Mouse (Mus musculus): Measurements from ENCODE around the gene Gm13272. TPM values are rescaled to one million over a fixed set of nuclear protein-coding genes. Genes with fewer than 3 reads are reported as not detected.

Gene Gm13272
- polyA plus RNA-seq (2014; fragmentation: Illumina TruSeq; extraction: RNeasy Lipid Tissue Mini Kit (QIAGEN cat#74804)) = not detected

GRCm38 (mm10) chr4:88779550-88779949 lies at the start of gene Gm13272:
Gene Gm13272 (plus strand): TSS chr4:88779850.

GRCm38 (mm10) chr4:88754818-88755340 lies 24.8 kb upstream of the Gm13272 start, which contains the start of gene Gm13271:
Gene Gm13271 (plus strand): TSS chr4:88754868.

GRCm38 (mm10) chr4:88759610-88760268 lies 19.9 kb upstream of the Gm13272 start, which contains the start of gene Gm13283:
Gene Gm13283 (plus strand): TSS chr4:88760119.

GRCm38 (mm10) chr4:88773534-88773933 lies 6.1 kb upstream of the Gm13272 start, which contains the start of gene Gm13290:
Gene Gm13290 (plus strand): TSS chr4:88773834.

GRCm38 (mm10) chr4:88776622-88777021 lies 3.0 kb upstream of the Gm13272 start, which contains the start of gene Gm13289:
Gene Gm13289 (plus strand): TSS chr4:88776922.

GRCm38 (mm10) chr4:88781831-88782230 lies 2.2 kb downstream of the Gm13272 start, which contains the start of gene Ifnz:
Gene Ifnz (plus strand): TSS chr4:88782131.

GRCm38 (mm10) chr4:88785409-88785808 lies 5.8 kb downstream of the Gm13272 start, which contains the start of gene Gm13276:
Gene Gm13276 (plus strand): TSS chr4:88785709.

GRCm38 (mm10) chr4:88788402-88788801 lies 8.8 kb downstream of the Gm13272 start, which contains the start of gene Gm13277:
Gene Gm13277 (plus strand): TSS chr4:88788632.

GRCm38 (mm10) chr4:88791250-88791649 lies 11.6 kb downstream of the Gm13272 start, which contains the start of gene Gm13278:
Gene Gm13278 (plus strand): TSS chr4:88791550.

GRCm38 (mm10) chr4:88793936-88794675 lies 14.5 kb downstream of the Gm13272 start, which contains the start of gene Gm13275:
Gene Gm13275 (plus strand): TSS chr4:88794487.

GRCm38 (mm10) chr4:88797097-88797496 lies 17.4 kb downstream of the Gm13272 start, which contains the start of gene Gm13279:
Gene Gm13279 (plus strand): TSS chr4:88797397.

GRCm38 (mm10) chr4:88799365-88799764 lies 19.7 kb downstream of the Gm13272 start, which contains the start of gene Gm13285:
Gene Gm13285 (plus strand): TSS chr4:88799665.

GRCm38 (mm10) chr4:88802954-88803353 lies 23.3 kb downstream of the Gm13272 start, which contains the start of gene Gm13287:
Gene Gm13287 (plus strand): TSS chr4:88803254.

GRCm38 (mm10) chr4:88805231-88805630 lies 25.6 kb downstream of the Gm13272 start, which contains the start of gene Gm13288:
Gene Gm13288 (plus strand): TSS chr4:88805531.

GRCm38 (mm10) chr4:88815928-88816327 lies 36.3 kb downstream of the Gm13272 start, which contains the start of gene Ifna7:
Gene Ifna7 (plus strand): TSS chr4:88816228.

GRCm38 (mm10) chr4:88819659-88820058 lies 40.0 kb downstream of the Gm13272 start, which contains the start of gene Ifna11:
Gene Ifna11 (plus strand): TSS chr4:88819959.

GRCm38 (mm10) chr4:88827116-88827515 lies 47.5 kb downstream of the Gm13272 start, which contains the start of gene Ifna6:
Gene Ifna6 (plus strand): TSS chr4:88827416.

Other genes with a start within 250 kb of the Gm13272 start
- not detected for gene Ifna15, start 221.6 kb upstream of the Gm13272 start, polyA plus RNA-seq (2014; fragmentation: Illumina TruSeq; extraction: RNeasy Lipid Tissue Mini Kit (QIAGEN cat#74804))
- not detected for gene Ifna14, start 208.1 kb upstream of the Gm13272 start, polyA plus RNA-seq (2014; fragmentation: Illumina TruSeq; extraction: RNeasy Lipid Tissue Mini Kit (QIAGEN cat#74804))
- gene Ifna9, start 187.5 kb upstream of the Gm13272 start, polyA plus RNA-seq (2014; fragmentation: Illumina TruSeq; extraction: RNeasy Lipid Tissue Mini Kit (QIAGEN cat#74804)) = not detected
- gene Ifna12, start 176.5 kb upstream of the Gm13272 start, polyA plus RNA-seq (2014; fragmentation: Illumina TruSeq; extraction: RNeasy Lipid Tissue Mini Kit (QIAGEN cat#74804)) = not detected
- gene C87499, start 145.4 kb upstream of the Gm13272 start, polyA plus RNA-seq (2014; fragmentation: Illumina TruSeq; extraction: RNeasy Lipid Tissue Mini Kit (QIAGEN cat#74804)) = 24.0 TPM
- gene Ifna13, start 135.4 kb upstream of the Gm13272 start, polyA plus RNA-seq (2014; fragmentation: Illumina TruSeq; extraction: RNeasy Lipid Tissue Mini Kit (QIAGEN cat#74804)) = not detected
- not detected for gene Ifna16, start 102.9 kb upstream of the Gm13272 start, polyA plus RNA-seq (2014; fragmentation: Illumina TruSeq; extraction: RNeasy Lipid Tissue Mini Kit (QIAGEN cat#74804))
- not detected for gene Ifna2, start 95.9 kb upstream of the Gm13272 start, polyA plus RNA-seq (2014; fragmentation: Illumina TruSeq; extraction: RNeasy Lipid Tissue Mini Kit (QIAGEN cat#74804))
- gene Ifnab, start 88.5 kb upstream of the Gm13272 start, polyA plus RNA-seq (2014; fragmentation: Illumina TruSeq; extraction: RNeasy Lipid Tissue Mini Kit (QIAGEN cat#74804)) = not detected
- gene Gm26566, start 58.0 kb upstream of the Gm13272 start, polyA plus RNA-seq (2014; fragmentation: Illumina TruSeq; extraction: RNeasy Lipid Tissue Mini Kit (QIAGEN cat#74804)) = not detected
- gene Klhl9, start 57.4 kb upstream of the Gm13272 start, polyA plus RNA-seq (2014; fragmentation: Illumina TruSeq; extraction: RNeasy Lipid Tissue Mini Kit (QIAGEN cat#74804)) = 236 TPM
- gene Gm13271, start 25.0 kb upstream of the Gm13272 start, polyA plus RNA-seq (2014; fragmentation: Illumina TruSeq; extraction: RNeasy Lipid Tissue Mini Kit (QIAGEN cat#74804)) = not detected
- not detected for gene Gm13283, start 19.7 kb upstream of the Gm13272 start, polyA plus RNA-seq (2014; fragmentation: Illumina TruSeq; extraction: RNeasy Lipid Tissue Mini Kit (QIAGEN cat#74804))
- not detected for gene Gm13290, start 6.0 kb upstream of the Gm13272 start, polyA plus RNA-seq (2014; fragmentation: Illumina TruSeq; extraction: RNeasy Lipid Tissue Mini Kit (QIAGEN cat#74804))
- not detected for gene Gm13289, start 2.9 kb upstream of the Gm13272 start, polyA plus RNA-seq (2014; fragmentation: Illumina TruSeq; extraction: RNeasy Lipid Tissue Mini Kit (QIAGEN cat#74804))
- not detected for gene Ifnz, start 2.3 kb downstream of the Gm13272 start, polyA plus RNA-seq (2014; fragmentation: Illumina TruSeq; extraction: RNeasy Lipid Tissue Mini Kit (QIAGEN cat#74804))
- gene Gm13276, start 5.9 kb downstream of the Gm13272 start, polyA plus RNA-seq (2014; fragmentation: Illumina TruSeq; extraction: RNeasy Lipid Tissue Mini Kit (QIAGEN cat#74804)) = not detected
- gene Gm13277, start 8.8 kb downstream of the Gm13272 start, polyA plus RNA-seq (2014; fragmentation: Illumina TruSeq; extraction: RNeasy Lipid Tissue Mini Kit (QIAGEN cat#74804)) = not detected
- gene Gm13278, start 11.7 kb downstream of the Gm13272 start, polyA plus RNA-seq (2014; fragmentation: Illumina TruSeq; extraction: RNeasy Lipid Tissue Mini Kit (QIAGEN cat#74804)) = not detected
- gene Gm13275, start 14.6 kb downstream of the Gm13272 start, polyA plus RNA-seq (2014; fragmentation: Illumina TruSeq; extraction: RNeasy Lipid Tissue Mini Kit (QIAGEN cat#74804)) = not detected
- not detected for gene Gm13279, start 17.5 kb downstream of the Gm13272 start, polyA plus RNA-seq (2014; fragmentation: Illumina TruSeq; extraction: RNeasy Lipid Tissue Mini Kit (QIAGEN cat#74804))
- gene Gm13285, start 19.8 kb downstream of the Gm13272 start, polyA plus RNA-seq (2014; fragmentation: Illumina TruSeq; extraction: RNeasy Lipid Tissue Mini Kit (QIAGEN cat#74804)) = not detected
- not detected for gene Gm13287, start 23.4 kb downstream of the Gm13272 start, polyA plus RNA-seq (2014; fragmentation: Illumina TruSeq; extraction: RNeasy Lipid Tissue Mini Kit (QIAGEN cat#74804))
- not detected for gene Gm13288, start 25.7 kb downstream of the Gm13272 start, polyA plus RNA-seq (2014; fragmentation: Illumina TruSeq; extraction: RNeasy Lipid Tissue Mini Kit (QIAGEN cat#74804))
- not detected for gene Ifna7, start 36.4 kb downstream of the Gm13272 start, polyA plus RNA-seq (2014; fragmentation: Illumina TruSeq; extraction: RNeasy Lipid Tissue Mini Kit (QIAGEN cat#74804))
- gene Ifna11, start 40.1 kb downstream of the Gm13272 start, polyA plus RNA-seq (2014; fragmentation: Illumina TruSeq; extraction: RNeasy Lipid Tissue Mini Kit (QIAGEN cat#74804)) = not detected
- gene Ifna6, start 47.6 kb downstream of the Gm13272 start, polyA plus RNA-seq (2014; fragmentation: Illumina TruSeq; extraction: RNeasy Lipid Tissue Mini Kit (QIAGEN cat#74804)) = not detected
- gene Ifna5, start 55.7 kb downstream of the Gm13272 start, polyA plus RNA-seq (2014; fragmentation: Illumina TruSeq; extraction: RNeasy Lipid Tissue Mini Kit (QIAGEN cat#74804)) = not detected
- not detected for gene Ifna4, start 62.0 kb downstream of the Gm13272 start, polyA plus RNA-seq (2014; fragmentation: Illumina TruSeq; extraction: RNeasy Lipid Tissue Mini Kit (QIAGEN cat#74804))
- gene Ifna1, start 70.2 kb downstream of the Gm13272 start, polyA plus RNA-seq (2014; fragmentation: Illumina TruSeq; extraction: RNeasy Lipid Tissue Mini Kit (QIAGEN cat#74804)) = not detected
- not detected for gene Ifne, start 100.4 kb downstream of the Gm13272 start, polyA plus RNA-seq (2014; fragmentation: Illumina TruSeq; extraction: RNeasy Lipid Tissue Mini Kit (QIAGEN cat#74804))

Data from ovary, adult 10 weeks (tissue).